Mouse (Mus musculus): ENCODE data around the gene Cadps. TPM values are rescaled to one million over a fixed set of nuclear protein-coding genes. Genes with fewer than 3 reads are reported as not detected.

The Cadps gene
- total and polyA plus RNA-seq, 3 experiments: 0.04 to 0.07 TPM; not detected in 1

DNA sequence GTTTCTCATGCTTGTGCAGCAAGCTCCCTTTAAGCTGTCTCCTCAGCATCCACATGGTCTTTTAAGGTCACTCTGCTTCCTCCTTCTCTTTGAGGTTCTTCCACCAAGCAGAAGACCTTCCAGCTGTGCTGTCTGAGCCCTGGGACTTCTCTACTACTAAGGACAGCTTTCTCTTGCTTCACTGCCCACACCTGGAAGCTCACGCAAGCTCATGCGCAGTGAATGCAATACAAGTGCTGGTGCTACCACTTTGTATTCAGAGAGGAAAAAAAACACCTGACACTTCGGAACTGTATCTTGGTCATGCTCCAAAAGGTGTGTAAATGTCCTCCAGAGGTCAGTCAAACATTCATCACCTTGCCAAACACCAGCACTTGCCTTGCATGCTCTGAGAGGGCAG, 115.5 kb downstream of the Cadps start:
- in situ Hi-C loops (cut with MboI; ENCODE audit: low pct_ligation_motif_present, low pct_unique_long_range_greater_than_20kb, low sequenced_read_pairs) (no loop called here), dilution Hi-C loops (cut with MboI; ENCODE audit: extremely low pct_ligation_motif_present, extremely low pct_unique_long_range_greater_than_20kb, low sequenced_read_pairs) (no loop called here)
- Histone ChIP-seq H3K9ac (ENCODE audit: insufficient read depth, low read depth) (no peak overlapping the region), H3K36me3 (replicated peaks in 1 of 2; ENCODE audit: control insufficient read depth in 1 of 2, insufficient read depth in 1 of 2, low read length in 1 of 2) (no peaks in the 10 kb centered on the region), H3K4me3 (replicated peaks in 1 of 3; ENCODE audit: low read depth in 2 of 3, low read length in 2 of 3, poor library complexity in 1 of 3) (no peak overlapping the region), H3K27me3 (replicated peaks) (no peaks in the 10 kb centered on the region), H3K9me3 (replicated peaks; ENCODE audit: low read length) (peaks cover 2% of the 10 kb centered on the region), H3K4me1 (ENCODE audit: control insufficient read depth in 1 of 2, insufficient read depth in 2 of 2) (peaks cover 9 to 24% of the 10 kb centered on the region in 2 experiments; a peak in 3 of 4 replicates), H3K27ac (ENCODE audit: insufficient read depth, low read depth) (0 out of 2 replicates have a peak overlapping the region, but pooled peaks have one; percentile 28), H3K4me2 (ENCODE audit: insufficient read depth, low read depth, poor library complexity, severe bottlenecking) (no peak overlapping the region), H3K79me2 (replicated peaks; ENCODE audit: control insufficient read depth, extremely low read depth, insufficient read depth, poor library complexity, severe bottlenecking) (no peaks in the 10 kb centered on the region)
- TF ChIP-seq ETS1 (conservative IDR thresholded peaks at IDR 0.05; ENCODE audit: low read depth, low read length) (0 out of 2 replicates have a peak, but pooled peaks have one; percentile 9), RCOR1 (conservative IDR thresholded peaks at IDR 0.05; ENCODE audit: low read depth, low read length) (no peak), BHLHE40 (IDR thresholded peaks at IDR 0.05; ENCODE audit: low read depth, low read length) (0 out of 2 replicates have a peak, but pooled peaks have one; percentile 34), ZMIZ1 (IDR thresholded peaks at IDR 0.05; ENCODE audit: low read depth, low read length) (no peak), NRF1 (IDR thresholded peaks at IDR 0.05; ENCODE audit: low read depth, low read length) (peak; percentile 73), GABPA (IDR thresholded peaks at IDR 0.05; ENCODE audit: insufficient replicate concordance, low read depth, low read length) (no peak), CTCF (conservative IDR thresholded peaks at IDR 0.05 in 1 of 2, IDR thresholded peaks at IDR 0.05 in 1 of 2; ENCODE audit: low read depth in 2 of 2, low read length in 2 of 2) (0 out of 4 replicates have a peak, but pooled peaks of 1 of the 2 experiments have one; percentile 14), JUN (IDR thresholded peaks at IDR 0.05; ENCODE audit: insufficient read depth, low read depth, low read length) (no peak), CHD1 (IDR thresholded peaks at IDR 0.05; ENCODE audit: low read depth, low read length) (no peak), SMC3 (IDR thresholded peaks at IDR 0.05; ENCODE audit: low read depth, low read length) (0 out of 2 replicates have a peak, but pooled peaks have one; percentile 11), CHD2 (IDR thresholded peaks at IDR 0.05; ENCODE audit: low read length) (no peak), USF2 (conservative IDR thresholded peaks at IDR 0.05; ENCODE audit: low read depth, low read length) (no peak), MAX (IDR thresholded peaks at IDR 0.05; ENCODE audit: low read length) (no peak), ZNF384 (IDR thresholded peaks at IDR 0.05; ENCODE audit: low read depth, low read length) (peak; percentile 34; the same call in 1 of the 2 replicates), POLR2AphosphoS2 (IDR thresholded peaks at IDR 0.05; ENCODE audit: low read depth, low read length) (no peak), IRF4 (IDR thresholded peaks at IDR 0.05; ENCODE audit: low read depth, low read length) (no peak), USF1 (IDR thresholded peaks at IDR 0.05; ENCODE audit: low read depth, low read length) (no peak), TCF12 (IDR thresholded peaks at IDR 0.05; ENCODE audit: low read depth, low read length) (0 out of 2 replicates have a peak, but pooled peaks have one; percentile 10), E2F4 (IDR thresholded peaks at IDR 0.05; ENCODE audit: insufficient replicate concordance, low read depth, low read length) (no peak), MAZ (IDR thresholded peaks at IDR 0.05; ENCODE audit: low read depth, low read length) (no peak), PAX5 (IDR thresholded peaks at IDR 0.05; ENCODE audit: low read length) (no peak)
- DNase-seq (ENCODE audit: extremely low read depth): peak; percentile 53

DNA sequence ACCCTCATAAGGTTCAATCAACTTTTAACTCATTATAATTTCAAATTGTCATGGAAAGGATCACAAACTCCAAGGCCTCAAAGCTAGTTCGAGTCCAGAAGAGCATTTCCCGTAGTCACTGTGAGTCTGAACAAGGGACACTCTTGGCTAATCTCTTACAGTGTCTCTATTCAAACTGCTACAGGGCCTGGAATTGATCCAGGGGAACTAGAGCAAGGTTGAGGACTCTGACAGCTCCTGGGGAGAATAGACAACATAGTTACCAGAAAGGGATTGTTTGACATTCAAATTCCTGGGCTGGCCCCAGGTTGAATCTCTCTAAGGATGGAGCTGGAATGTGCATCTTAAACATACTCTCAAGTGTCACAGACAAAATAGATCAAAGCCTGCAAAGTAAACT, 118.4 kb downstream of the Cadps start:
- no peak overlapping the region for H3K27ac ChIP-seq (ENCODE audit: insufficient read depth, low read depth)
- H3K4me2 ChIP-seq (ENCODE audit: insufficient read depth, low read depth, poor library complexity, severe bottlenecking): no peak overlapping the region
- H3K4me3 ChIP-seq (replicated peaks in 1 of 3; ENCODE audit: low read depth in 2 of 3, low read length in 2 of 3, poor library complexity in 1 of 3): no peak overlapping the region
- TF ChIP-seq NRF1 (IDR thresholded peaks at IDR 0.05; ENCODE audit: low read depth, low read length) (no peak), KAT2A (IDR thresholded peaks at IDR 0.05; ENCODE audit: insufficient replicate concordance, low read length) (no peak), TCF12 (IDR thresholded peaks at IDR 0.05; ENCODE audit: low read depth, low read length) (no peak), IRF4 (IDR thresholded peaks at IDR 0.05; ENCODE audit: low read depth, low read length) (no peak), USF1 (IDR thresholded peaks at IDR 0.05; ENCODE audit: low read depth, low read length) (no peak), TBP (conservative IDR thresholded peaks at IDR 0.05; ENCODE audit: low read depth, low read length) (no peak), USF2 (conservative IDR thresholded peaks at IDR 0.05; ENCODE audit: low read depth, low read length) (no peak), CTCF (conservative IDR thresholded peaks at IDR 0.05 in 1 of 2, IDR thresholded peaks at IDR 0.05 in 1 of 2; ENCODE audit: low read depth in 2 of 2, low read length in 2 of 2) (no peak), ELF1 (IDR thresholded peaks at IDR 0.05; ENCODE audit: low read depth, low read length) (no peak), MAFK (IDR thresholded peaks at IDR 0.05; ENCODE audit: insufficient replicate concordance, low read length) (no peak), EP300 (IDR thresholded peaks at IDR 0.05; ENCODE audit: low read length) (no peak), MAZ (IDR thresholded peaks at IDR 0.05; ENCODE audit: low read depth, low read length) (no peak), SIN3A (IDR thresholded peaks at IDR 0.05; ENCODE audit: low read length) (no peak), CHD2 (IDR thresholded peaks at IDR 0.05; ENCODE audit: low read length) (no peak), POLR2AphosphoS2 (IDR thresholded peaks at IDR 0.05; ENCODE audit: low read depth, low read length) (no peak), ZNF384 (IDR thresholded peaks at IDR 0.05; ENCODE audit: low read depth, low read length) (no peak), CHD1 (IDR thresholded peaks at IDR 0.05; ENCODE audit: low read depth, low read length) (no peak), SMC3 (IDR thresholded peaks at IDR 0.05; ENCODE audit: low read depth, low read length) (no peak), RCOR1 (conservative IDR thresholded peaks at IDR 0.05; ENCODE audit: low read depth, low read length) (no peak)
- no peaks in the 10 kb centered on the region for H3K27me3 ChIP-seq (replicated peaks)
- in situ Hi-C loops (cut with MboI; ENCODE audit: low pct_ligation_motif_present, low pct_unique_long_range_greater_than_20kb, low sequenced_read_pairs): no loop called here
- no peaks in the 10 kb centered on the region for H3K36me3 ChIP-seq (replicated peaks in 1 of 2; ENCODE audit: control insufficient read depth in 1 of 2, insufficient read depth in 1 of 2, low read length in 1 of 2)
- H3K4me1 ChIP-seq (ENCODE audit: control insufficient read depth in 1 of 2, insufficient read depth in 2 of 2): peaks cover 9 to 24% of the 10 kb centered on the region in 2 experiments; a peak in 3 of 4 replicates
- peaks cover 1% of the 10 kb centered on the region for H3K9me3 ChIP-seq (replicated peaks; ENCODE audit: low read length)
- dilution Hi-C loops (cut with MboI; ENCODE audit: extremely low pct_ligation_motif_present, extremely low pct_unique_long_range_greater_than_20kb, low sequenced_read_pairs): no loop called here
- no peaks in the 10 kb centered on the region for H3K79me2 ChIP-seq (replicated peaks; ENCODE audit: control insufficient read depth, extremely low read depth, insufficient read depth, poor library complexity, severe bottlenecking)
- no peak for DNase-seq (ENCODE audit: extremely low read depth)
- no peak overlapping the region for H3K9ac ChIP-seq (ENCODE audit: insufficient read depth, low read depth)
